Mouse (Mus musculus): Measurements from ENCODE around the gene Rtl3. TPM values are rescaled to one million over a fixed set of nuclear protein-coding genes. Genes with fewer than 3 reads are reported as not detected.

Rtl3 gene
- polyA plus RNA-seq, 1 experiment from 2014 or later = 35.5 TPM

Other genes starting within 250 kb of the Rtl3 start
- gene Cysltr1, start 237.0 kb downstream of the Rtl3 start, polyA plus RNA-seq (2015; fragmentation: Nextera tagmentation; extraction: Ambion mirVana) = 5.1 and 6.1 TPM in 2 replicates
- 16.2 and 17.4 TPM in 2 replicates for gene Lpar4, start 80.0 kb upstream of the Rtl3 start, polyA plus RNA-seq (2015; fragmentation: Nextera tagmentation; extraction: Ambion mirVana)
- 0.12 and 0.14 TPM in 2 replicates for gene P2ry10, start 247.8 kb upstream of the Rtl3 start, polyA plus RNA-seq (2015; fragmentation: Nextera tagmentation; extraction: Ambion mirVana)